Mouse (Mus musculus): Measurements from ENCODE around the gene Phlda3.

Gene Phlda3

DNA sequence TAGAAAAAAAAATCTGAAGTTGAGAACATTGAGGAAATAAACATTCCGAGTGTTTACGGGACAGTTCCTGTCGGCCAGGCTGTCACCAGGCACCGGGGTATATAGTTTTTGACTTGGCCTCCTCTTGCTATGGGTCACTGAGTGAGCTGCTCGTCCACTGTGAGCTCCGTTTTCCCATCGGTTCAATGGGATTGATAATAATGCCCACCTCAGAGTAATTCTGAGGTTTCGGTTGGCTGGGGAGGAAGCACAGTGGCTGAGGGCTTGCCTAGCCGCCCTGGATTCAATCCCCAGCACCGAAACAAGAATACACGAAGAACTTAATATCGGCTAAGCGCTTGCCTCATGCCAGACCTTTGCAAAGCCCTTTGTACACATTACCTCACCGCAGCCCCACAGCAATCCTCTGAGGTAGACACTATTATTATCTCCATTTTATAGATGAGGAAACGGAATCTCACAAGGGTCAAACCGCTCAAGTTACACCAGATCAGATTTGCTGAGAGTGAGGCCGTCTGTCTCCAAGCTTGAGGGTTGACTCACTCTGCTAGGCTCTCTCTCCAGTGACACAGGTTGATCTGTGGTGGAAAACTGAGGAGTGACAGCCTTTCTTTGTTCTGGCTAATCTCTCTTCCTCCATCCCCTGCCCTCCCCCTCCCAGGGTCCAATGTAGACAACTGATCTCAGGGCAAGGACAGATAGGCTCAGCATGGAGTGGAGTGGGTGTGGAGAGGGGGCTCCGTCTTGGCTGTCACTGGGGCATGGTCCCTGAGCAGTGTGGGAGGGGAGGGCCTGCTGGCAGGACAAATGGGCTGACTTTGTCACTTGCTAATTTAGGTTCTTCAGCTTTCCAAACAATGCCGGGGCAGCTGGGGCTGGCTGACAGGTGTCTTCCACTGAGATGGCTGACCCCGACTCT is 28.6 kb downstream of the Phlda3 start:
- DNase-seq = no peak

DNA sequence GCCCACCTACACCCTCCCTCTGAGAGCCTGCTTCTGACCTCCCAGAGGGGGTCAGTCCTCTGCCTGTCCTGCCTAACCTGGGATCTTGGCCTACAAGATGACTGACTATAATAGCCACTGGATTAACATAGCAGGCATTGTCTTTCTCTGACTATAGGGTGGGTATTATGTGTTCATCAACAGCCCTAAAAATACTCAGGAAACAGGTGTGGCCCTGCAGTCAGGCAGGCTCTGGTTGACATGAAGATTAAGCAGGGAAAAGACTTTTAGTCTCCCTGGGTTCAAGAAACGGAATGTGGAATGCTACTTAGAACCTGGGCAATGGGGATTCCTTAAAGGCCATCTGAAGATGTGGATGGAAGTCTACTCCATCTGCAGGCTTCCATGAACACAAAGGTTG is 32.6 kb downstream of the Phlda3 start:
- no peak for DNase-seq

DNA sequence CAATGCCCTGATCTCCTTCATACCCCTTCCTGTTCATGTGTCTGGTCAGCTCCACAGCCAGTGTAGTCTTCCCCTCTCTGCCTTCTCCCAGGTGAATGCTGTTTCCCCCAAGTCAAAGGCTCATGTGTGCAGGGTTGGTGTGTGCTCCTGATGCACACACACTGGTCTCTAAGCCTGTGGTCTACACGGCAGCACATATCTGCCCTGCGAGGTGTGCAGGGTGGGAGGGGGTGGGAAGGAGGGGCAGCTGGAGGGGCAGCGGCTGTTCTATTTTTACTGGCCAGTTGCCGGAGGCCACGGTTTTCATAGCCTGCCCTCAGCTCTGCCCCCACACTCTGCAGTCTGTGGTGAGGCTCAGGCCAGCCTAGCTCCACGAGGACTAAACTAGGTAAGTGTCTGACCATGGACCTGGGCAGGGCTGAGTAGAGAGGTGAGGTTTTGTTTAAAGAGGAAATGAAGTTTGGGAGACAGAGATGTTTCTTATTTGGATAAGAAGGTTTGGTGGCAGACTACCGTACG is 33.2 kb downstream of the Phlda3 start:
- no peak for DNase-seq

DNA sequence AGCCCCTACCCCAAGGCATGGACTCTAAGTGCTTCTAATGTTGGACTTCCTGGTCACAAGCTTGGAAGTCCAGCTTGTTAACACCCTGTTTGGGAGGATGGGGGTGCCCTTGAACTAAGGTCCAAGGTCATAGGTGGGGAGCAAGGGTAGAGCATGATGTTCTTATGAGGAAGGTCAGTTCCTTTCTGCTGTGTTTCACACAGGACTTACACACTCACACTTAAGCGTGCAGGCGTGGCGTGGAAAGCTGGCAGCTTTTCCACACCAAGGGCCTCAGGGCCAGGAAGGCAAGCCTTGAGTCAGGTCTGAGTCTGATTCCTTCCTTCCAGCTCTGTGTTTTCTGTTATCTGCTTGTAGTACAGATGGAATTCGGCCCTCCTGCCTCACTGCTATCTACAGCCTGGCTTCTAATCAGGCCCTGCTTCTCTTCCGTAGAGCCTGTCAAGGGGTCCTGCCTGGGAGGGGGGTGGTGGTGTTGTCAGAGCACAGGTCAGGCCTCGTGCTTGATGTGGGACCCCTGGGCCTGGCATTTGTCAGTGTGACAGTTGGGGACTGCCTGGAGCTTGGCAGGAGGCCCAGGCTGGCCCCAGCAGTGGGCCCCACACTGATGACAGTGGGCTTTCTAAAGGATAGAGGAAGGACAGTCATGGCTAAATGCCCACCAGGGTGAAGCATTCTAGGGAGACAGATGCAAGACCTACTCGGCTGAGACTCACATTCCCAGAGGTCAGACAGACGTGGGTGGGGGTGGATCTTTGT is 34.5 kb downstream of the Phlda3 start:
- no peak for DNase-seq

DNA sequence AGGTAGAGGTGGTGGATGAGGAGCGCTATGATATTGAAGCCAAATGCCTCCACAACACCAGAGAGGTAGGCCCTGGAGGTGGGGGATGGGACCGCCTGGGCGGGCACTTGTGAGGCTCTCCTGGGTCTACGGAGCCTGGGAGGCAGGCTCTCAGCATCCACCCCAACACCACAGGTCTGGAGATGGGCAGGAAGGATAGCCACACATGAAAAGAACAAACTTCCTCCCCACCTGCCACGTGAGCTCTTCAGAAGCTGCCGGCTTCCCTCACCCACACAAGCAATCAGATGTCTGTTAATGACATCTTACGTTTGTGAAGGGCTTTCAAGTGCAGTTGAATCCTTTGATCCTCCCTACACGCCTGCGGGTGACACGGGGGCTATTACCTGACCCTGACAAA is 41.6 kb downstream of the Phlda3 start:
- no peak for DNase-seq

DNA sequence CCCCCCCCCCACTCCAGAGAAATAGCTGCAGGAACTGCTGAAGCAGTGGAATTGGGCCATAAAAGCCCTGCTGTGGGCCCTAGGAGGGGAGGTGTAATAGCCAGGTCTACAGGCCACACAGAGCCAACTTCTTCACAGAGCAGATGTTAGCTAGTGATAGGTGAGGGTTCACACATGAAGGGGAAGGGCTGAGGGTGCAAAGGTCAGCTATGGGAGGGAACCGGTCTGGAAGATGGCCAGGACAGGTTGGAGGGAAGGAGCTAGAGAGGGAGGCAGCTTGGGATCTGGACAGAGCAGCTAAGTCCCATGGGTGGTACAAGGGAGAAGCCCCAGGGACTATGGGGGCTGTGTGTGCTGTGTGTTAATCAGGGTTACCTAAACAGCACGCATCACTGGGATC is 44.3 kb downstream of the Phlda3 start:
- DNase-seq = peak; percentile 64

DNA sequence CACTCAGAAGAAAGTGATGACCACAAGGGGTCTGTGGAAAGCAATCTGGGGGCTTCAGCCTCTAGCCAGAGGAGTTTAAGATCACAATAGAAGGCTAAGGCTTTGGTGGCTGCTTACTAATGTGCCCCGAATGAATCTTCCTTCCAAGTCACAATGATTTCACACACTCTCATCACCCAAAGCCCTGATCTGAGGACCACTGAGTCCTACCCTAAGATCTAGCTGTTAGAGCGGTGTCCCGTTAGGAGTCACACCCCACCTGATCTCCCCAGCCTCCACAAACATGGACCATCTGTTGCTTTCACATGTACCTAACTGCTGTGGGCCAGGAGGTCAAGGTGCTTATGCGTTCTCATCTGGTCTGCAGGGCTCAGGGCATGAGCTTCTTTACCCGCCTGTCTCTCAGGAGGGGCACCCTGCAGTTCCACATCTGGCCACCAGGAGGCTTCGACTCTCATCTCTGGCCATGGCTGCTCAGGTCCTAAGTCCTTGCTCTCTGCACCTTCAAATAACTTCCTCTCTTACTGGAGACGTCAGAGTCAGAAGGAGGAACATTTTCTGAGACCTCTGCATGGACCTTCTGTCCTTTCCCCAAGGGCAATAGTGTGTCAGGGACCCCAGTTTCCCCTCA is 45.2 kb downstream of the Phlda3 start:
- DNase-seq = peak; percentile 91

DNA sequence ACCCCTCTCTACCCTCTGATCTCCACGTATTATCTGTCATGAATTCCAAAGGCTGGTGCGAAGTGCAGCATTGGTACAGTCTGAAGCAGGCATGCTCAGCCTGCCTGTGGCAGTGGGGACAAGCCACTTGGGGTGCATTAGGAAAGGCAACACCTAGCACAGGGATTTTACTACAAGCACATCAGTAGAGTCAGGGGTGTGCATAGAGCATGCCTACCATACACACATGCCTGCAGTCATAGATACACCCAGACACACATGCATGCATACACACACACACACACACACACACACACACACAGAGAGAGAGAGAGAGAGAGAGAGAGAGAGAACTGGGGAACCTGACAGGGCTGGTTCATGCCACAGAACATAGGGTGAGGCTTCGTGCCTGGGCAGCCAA is 46.3 kb downstream of the Phlda3 start:
- DNase-seq = no peak

DNA sequence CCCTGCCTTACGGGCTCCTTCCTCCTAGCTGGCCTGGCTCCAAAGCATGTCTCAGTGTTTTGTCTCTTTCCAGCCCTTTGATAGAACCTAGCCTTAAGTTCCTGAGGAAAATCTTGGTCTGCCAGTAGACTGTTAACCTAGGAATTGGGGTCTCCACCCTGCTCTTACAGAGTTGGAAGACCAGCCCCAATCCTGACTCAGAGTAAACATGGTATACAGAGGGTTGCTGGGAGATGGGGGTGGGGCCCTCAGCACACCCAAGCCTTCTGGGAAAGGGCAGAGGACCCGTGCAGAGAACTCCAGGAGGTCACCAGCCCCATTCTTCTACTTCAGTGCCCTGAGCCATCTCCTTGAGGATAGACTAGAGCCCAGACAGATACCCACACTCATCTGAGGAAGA is 46.7 kb downstream of the Phlda3 start:
- no peak for DNase-seq

DNA sequence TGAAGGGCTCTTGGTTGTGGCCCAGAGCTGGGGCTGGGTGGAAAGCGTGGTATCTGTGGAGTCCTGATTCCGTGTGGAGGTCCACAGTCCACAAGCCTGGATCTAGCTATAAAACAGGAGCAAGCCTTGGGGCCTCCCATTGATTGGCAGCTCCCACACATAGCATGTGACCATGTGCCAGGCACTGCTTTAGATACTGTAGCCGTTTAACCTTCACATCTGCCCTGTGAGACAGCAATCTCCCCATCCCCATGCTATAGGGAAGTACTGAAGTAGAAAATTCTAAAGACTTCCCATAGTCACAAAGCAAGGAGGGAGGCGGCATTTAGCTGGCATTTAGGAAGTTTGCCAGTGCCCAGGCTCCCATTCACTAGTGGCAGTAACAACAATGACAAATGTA is 47.2 kb downstream of the Phlda3 start:
- DNase-seq = no peak

DNA sequence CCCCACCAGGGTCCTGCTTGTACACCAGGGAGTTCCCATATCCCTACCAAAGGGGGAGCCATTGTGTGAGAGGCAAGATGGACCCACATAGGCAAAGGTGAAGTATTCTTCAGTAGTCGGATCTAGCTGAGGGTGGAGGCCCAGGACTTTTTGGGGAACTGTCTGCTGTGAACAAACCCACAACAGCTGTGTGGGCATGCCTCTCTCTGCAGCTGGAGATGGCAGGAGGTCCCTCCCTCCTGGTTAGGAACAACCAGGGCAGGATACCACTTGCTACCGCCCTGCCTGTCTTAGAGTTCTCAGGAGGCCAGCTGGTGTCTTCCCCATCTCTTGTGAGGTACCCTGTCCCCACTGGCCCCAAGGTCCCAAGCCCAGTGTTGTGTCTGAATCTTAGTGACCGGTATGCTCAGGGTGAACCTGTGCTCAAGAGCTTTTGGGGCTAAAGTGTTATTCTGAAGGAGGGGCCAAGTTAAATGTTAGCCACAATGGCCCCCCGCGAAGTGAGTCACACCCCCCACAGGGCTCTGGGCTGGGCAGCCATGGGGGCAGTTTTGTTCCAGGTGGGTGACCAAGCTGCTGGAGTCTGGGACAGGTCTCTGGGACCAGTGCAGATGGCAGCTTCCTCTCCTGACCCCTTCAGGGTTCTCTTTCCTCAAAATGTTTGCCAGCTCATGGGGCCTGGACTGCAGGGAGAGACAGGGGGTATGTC is 47.9 kb downstream of the Phlda3 start:
- DNase-seq = peak; percentile 83

DNA sequence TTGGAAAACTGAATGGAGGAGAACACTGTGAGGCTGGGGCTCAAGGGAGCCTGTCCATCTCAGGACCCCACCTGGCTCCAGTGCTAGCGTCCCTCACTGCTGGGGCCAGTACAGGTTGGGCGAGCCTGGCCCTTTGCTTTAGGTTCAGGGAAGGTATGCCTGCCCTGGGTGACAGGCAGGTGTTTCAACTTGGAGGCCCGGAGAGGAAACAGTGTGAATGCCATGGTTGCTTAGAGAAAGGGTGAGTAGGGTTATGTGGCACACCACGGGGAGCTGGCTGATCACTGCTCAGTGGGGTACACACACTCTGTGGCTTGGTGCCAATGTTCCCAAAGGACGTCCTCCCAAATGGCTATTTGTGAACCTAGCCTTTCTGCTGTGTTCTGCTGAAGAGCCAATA is 48.6 kb downstream of the Phlda3 start:
- no peak for DNase-seq

DNA sequence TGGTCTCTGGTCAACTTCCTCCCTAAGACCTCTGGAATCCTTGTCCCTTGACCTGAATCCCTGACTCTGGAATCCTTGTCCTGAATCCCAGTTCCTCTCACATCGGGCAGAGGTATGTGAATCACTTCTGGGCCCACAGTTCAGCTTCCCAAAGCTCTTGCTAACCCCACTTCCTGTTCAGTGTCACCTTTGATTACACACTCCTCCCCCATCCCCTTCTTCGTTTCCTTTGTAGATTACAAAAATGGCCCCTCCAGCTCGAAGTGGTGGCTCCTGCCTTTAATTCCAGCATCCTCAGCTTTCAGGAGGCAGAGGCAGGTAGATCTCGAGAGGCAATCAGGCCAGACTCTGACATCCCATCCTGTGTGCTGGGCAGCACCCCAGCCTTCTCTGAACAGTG is 51.7 kb downstream of the Phlda3 start:
- no peak for DNase-seq

DNA sequence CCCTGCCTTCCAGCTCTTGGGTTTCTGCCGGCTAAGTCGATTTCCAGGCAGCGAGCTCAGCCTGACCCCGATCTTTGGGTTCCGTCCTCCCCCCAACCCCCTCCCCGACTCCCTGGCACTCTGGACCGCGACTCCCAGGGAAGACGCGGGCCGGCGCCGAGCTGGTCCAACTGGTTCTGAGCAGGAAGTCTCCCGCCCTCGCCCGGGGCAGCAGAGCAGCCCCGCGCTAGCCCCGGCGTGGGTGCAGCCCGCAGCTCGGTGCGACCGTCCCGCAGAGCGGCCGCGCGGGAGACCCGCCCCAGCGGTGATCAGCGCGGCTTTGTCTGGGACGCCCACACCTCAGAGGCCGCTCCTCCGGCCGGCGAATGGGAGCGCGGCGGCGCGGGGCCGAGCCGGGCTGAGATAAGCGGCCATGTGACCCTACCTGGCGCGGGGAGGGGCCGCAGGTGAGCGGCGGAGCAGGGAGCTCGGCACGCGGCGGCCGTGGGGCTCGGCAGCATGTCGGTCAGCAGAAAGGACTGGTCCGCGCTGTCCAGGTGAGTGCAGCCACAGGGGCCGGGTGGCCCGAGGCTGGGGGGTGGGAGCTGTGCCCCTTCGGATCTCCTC is 52.7 kb downstream of the Phlda3 start, which contains the start of gene Lad1:
Gene Lad1 (plus strand): TSS at position 118 of the 606 bp plus-strand sequence.
- peak; percentile 82 for DNase-seq
